Mouse (Mus musculus): ENCODE results near the gene Rpp30. TPM values are rescaled to one million over a fixed set of nuclear protein-coding genes. Genes with fewer than 3 reads are reported as not detected.

The Rpp30 gene
- 0.40 and 1.7 TPM in 2 replicates for polyA plus RNA-seq (2012; ENCODE audit: low replicate concordance)

DNA sequence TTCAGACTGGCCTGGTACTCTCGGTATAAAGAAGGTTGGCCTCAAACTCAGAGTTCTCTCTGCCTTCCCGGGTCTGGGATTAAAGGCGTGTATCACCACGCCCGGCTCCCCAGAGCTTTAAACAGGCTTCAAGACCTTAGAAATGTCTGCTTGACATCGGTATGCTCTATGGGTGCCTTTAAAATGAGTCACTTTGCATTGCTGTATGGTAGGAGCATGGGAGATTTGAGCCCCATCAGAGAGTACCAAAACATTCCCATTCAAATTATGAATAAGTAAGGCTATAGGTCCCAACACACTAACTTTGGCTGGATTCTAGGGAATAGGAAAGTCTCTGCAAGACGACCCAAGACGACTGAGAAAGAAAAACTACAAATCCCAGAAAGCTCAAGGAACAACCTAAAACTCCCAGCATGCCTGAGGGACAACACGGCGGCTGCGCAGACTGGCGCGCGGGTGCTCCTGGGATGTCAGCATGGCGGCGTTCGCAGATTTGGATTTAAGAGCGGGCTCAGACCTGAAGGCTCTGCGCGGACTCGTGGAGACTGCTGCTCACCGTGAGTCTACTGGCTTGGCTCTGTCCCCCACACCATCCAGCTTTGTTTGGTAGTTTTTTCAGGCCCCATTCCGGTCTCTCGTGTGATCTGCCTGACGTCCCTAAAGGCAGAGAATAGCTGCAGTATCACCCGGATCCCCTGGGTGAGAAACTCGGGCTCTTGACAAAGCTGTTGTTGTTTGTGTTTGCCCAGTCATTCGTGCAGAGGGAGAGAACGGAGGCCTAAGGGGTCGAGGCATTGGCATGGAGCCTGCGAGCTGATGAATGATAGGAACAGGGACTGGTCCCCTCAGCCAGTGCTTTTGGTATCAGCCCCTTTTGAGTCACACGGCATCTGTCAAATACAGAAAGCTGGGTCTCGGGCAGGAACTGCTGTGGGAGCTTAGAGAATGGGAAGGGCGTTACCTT, at the start of gene Rpp30:
Rpp30 (plus strand) TSS at position 455 of the 964 bp plus-strand sequence.

DNA sequence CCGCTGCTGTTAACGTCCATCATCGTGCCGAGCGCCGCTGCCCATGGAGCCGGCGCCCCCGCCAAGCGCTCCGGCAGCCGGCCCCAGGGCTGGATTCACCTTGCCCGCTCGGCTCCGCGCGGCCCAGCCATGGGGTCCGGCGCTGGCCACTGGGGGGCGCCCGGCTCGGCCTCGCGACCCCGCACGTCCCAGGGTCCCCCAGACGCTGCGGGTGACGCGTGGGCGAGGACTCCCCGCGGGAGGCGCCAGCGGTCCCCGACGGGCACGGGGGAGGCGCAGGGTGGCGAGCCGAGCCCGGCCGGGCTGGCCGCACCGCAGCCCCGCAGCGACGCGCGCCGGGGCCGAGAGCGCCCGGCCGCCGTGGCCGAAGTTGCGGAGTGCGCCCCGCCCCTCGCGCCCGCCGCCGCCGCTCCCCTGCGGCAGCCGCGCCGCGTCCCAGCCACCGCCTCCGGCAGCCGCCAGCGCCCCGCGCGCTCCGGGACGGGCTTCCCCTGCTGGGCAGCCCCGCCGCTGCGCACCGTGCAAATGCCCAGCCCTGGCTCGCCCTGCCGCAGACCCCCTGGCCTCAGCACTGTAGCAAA, 26.2 kb upstream of the Rpp30 start, which contains the start of gene Htr7:
Htr7 (minus strand) TSS at position 277 of the 581 bp plus-strand sequence.

DNA sequence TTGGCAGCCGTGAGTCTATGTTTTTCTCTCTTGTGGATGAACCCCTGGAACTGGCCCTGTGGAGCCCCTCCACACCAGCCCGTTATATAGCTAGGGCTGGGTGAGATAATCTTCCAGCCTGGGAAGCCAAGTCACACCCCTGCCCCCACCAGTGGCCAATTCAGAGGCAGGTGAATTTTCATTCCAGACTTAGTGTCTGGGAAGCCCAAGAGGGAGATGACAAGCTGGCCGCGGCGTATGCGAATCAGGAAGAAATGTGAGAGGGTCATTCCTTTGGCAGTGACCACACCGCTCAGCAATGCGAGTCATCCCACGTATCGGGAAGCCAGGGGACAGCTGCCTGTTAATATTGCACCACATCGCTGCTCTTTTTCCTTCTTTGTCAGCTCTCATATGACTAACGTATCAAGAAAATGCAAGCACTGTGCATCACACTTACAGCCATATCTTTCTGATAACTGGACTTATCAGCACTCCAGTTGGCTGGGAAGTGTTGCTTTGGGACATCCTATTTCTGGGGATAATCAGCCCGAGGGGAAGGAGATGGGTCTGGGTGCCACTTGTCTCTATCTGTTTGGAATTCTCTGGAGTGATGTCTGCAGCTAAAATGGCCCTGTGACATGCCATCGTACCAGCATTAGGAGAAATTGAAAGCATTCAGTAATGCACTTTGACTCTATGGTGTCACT, 36.4 kb downstream of the Rpp30 start, which contains the start of gene Ankrd1:
Ankrd1 (minus strand) TSS at position 317 of the 689 bp plus-strand sequence.

Other genes with a start within 250 kb of the Rpp30 start
- gene Htr7, start 26.2 kb upstream of the Rpp30 start, polyA plus RNA-seq (2012; ENCODE audit: low replicate concordance): 0.21 and 0.91 TPM in 2 replicates
- not detected in 2 replicates for gene Ankrd1, start 36.4 kb downstream of the Rpp30 start, polyA plus RNA-seq (2012; ENCODE audit: low replicate concordance)